Mouse (Mus musculus): ENCODE data around the gene Stpg3. TPM values are rescaled to one million over a fixed set of nuclear protein-coding genes. Genes with fewer than 3 reads are reported as not detected.
"Not testable (repeated sequence)": the region's sequence is repeated elsewhere in the genome, so short reads cannot be mapped to it uniquely, and the experiment has no call there.

Stpg3 gene
- polyA plus RNA-seq (2014; fragmentation: Nextera tagmentation; extraction: Ambion mirVana), result not detected in 2 replicates

DNA sequence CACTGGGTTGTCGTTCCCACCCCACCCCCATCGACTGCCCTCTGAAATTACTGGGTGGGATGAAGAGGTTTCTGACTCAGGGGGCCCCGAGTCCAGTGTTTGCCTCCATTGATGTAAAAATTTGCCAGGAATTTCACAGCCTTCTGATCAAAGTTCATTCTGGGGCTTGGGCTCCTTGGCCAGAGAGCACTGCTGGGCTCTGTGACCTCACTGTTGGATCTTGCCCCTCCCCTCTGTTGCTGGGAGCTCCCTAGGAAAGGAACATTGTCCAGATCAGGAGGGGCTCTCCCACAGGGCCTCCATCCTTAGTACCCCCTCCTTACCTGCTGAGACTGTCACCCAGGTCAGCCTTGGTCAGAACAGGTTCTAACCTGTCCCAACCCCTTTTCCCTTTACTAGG lies at the start of gene Stpg3:
TSS of gene Stpg3 (minus strand) at position 194 of the 400 bp plus-strand sequence.
- no peak within 1 kb of the TSS for H3K4me3 ChIP-seq (ENCODE audit: low read depth, low read length)
- H3K4me2 ChIP-seq (ENCODE audit: low read depth, low read length), result no peak within 1 kb of the TSS
- no peaks in the 10 kb centered on the region for H3K9me3 ChIP-seq (replicated peaks; ENCODE audit: control insufficient read depth, low read length)
- H3K36me3 ChIP-seq (replicated peaks; ENCODE audit: control insufficient read depth, insufficient read depth, low read depth, low read length), result no peaks in the 10 kb centered on the region
- WGBS, result 66% methylated on average over 3 of the region's 3 CpGs
- no peak for DNase-seq (ENCODE audit: low spot score)
- no peaks in the 10 kb centered on the region for H3K27me3 ChIP-seq (ENCODE audit: control insufficient read depth, insufficient read depth, low read length)
- peaks cover 8% of the 10 kb centered on the region for H3K4me1 ChIP-seq (ENCODE audit: control insufficient read depth, insufficient read depth, low read length)
- H3K27ac ChIP-seq (replicated peaks; ENCODE audit: low read depth, low read length), result no peak within 1 kb of the TSS
- H3K9ac ChIP-seq (replicated peaks; ENCODE audit: low read length), result no peak within 1 kb of the TSS
- ATAC-seq (replicated peaks; ENCODE audit: insufficient number of reproducible peaks, low FRiP score, low TSS enrichment, low read depth), result no peak

DNA sequence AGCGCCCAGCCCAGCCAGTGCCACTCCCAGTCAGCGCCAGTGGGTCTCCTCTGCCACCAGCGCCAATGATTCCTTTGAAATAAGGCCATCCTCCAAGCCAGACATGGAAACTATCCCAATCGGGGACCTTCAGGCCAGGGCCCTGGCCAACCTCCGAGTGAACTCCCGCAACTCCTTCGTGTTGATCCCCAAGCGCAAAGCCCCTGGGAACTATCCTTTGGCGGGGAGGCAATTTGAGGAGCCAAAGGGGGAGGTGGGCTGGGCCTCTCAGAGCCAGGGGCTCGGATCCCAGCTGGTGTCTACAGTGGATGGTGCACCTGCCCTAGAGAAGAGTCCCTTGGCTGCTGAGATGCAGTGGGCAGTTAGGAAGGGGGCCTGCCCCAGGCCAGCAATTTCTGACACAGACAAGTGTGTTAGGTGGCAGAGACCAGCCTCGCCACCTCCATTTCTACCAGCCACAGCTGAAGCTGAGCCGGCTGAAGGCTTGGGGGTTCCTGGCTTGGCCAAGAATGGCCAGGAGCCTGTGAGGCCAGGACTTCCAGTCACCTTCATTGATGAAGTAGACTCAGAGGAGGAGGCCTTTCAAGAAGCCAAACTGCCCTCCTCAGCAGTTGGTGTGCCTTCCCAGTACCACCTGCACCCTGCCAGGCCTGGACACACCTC lies 49.3 kb upstream of the Stpg3 start:
- Histone ChIP-seq H3K27ac (replicated peaks; ENCODE audit: low read depth, low read length) (no peak overlapping the region), H3K36me3 (replicated peaks; ENCODE audit: control insufficient read depth, insufficient read depth, low read depth, low read length) (no peaks in the 10 kb centered on the region), H3K27me3 (ENCODE audit: control insufficient read depth, insufficient read depth, low read length) (peaks cover 12% of the 10 kb centered on the region), H3K4me1 (ENCODE audit: control insufficient read depth, insufficient read depth, low read length) (peaks cover 9% of the 10 kb centered on the region), H3K4me2 (ENCODE audit: low read depth, low read length) (peak overlapping the region; percentile 93), H3K9ac (replicated peaks; ENCODE audit: low read length) (peak overlapping the region; percentile 7; the same call in 1 of the 2 replicates), H3K9me3 (replicated peaks; ENCODE audit: control insufficient read depth, low read length) (no peaks in the 10 kb centered on the region), H3K4me3 (ENCODE audit: low read depth, low read length) (peak overlapping the region; percentile 66)
- no peak for DNase-seq (ENCODE audit: low spot score)
- 19% methylated on average over 12 of the region's 12 CpGs for WGBS
- ATAC-seq (replicated peaks; ENCODE audit: insufficient number of reproducible peaks, low FRiP score, low TSS enrichment, low read depth), result no peak

DNA sequence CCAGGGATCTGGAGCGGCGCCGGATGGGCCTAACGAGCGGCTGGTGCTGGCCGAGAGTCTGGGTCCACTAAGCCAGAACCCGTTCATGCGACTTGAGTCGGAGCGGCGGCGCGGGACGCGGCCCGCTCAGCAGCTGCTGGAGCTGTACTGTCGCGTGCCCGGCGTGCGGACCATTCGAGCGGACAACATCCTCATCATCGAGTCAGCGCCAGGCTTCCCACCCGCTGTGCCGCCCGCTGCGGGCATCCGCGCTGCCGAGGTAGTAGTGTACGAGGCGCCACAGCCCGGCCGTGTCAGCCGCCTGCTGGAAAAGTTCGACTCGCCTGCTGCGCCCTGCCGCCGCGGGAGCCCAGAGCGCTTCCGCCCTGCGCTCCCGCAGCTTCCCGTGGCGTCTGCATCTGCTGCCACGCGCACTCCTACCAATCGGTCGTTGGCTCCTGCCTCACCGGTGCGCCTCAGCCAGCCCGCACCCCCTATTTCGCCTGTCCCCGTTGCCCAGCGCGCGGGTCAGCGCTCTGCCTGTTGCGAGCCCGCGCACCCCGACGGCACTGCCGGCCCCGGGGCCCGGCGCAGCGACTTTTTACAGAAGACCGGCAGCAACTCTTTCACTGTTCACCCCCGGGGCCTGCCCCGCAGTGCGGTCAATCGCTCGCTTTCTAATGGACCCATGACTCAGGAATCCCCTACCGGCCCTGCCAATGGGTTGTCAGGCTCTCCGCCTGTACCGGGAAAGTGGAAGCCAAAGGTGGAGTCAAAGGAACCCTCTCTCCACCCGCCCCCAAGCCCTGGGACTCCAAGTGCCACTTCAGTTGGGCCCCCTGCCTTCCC lies 48.6 kb upstream of the Stpg3 start:
- DNase-seq (ENCODE audit: low spot score) (peak; percentile 35), ATAC-seq (replicated peaks; ENCODE audit: insufficient number of reproducible peaks, low FRiP score, low TSS enrichment, low read depth) (peak; percentile 3; the same call in 1 of the 2 replicates)

GRCm38 (mm10) chr2:25262291-25262767 lies 47.9 kb upstream of the Stpg3 start, which contains the start of gene Tprn:
TSS of gene Tprn (plus strand) at chr2:25262618.
- Histone ChIP-seq H3K27me3 (ENCODE audit: control insufficient read depth, insufficient read depth, low read length) (peaks cover 12% of the 10 kb centered on the region), H3K36me3 (replicated peaks; ENCODE audit: control insufficient read depth, insufficient read depth, low read depth, low read length) (no peaks in the 10 kb centered on the region), H3K4me3 (ENCODE audit: low read depth, low read length) (peak within 1 kb of the TSS; percentile 66), H3K9ac (replicated peaks; ENCODE audit: low read length) (peak within 1 kb of the TSS; percentile 66), H3K27ac (replicated peaks; ENCODE audit: low read depth, low read length) (no peak within 1 kb of the TSS), H3K4me2 (ENCODE audit: low read depth, low read length) (peak within 1 kb of the TSS; percentile 93), H3K4me1 (ENCODE audit: control insufficient read depth, insufficient read depth, low read length) (peaks cover 9% of the 10 kb centered on the region), H3K9me3 (replicated peaks; ENCODE audit: control insufficient read depth, low read length) (no peaks in the 10 kb centered on the region)
- WGBS, result 0% methylated on average over 39 of the region's 39 CpGs
- DNase-seq (ENCODE audit: low spot score) (peak; percentile 97), ATAC-seq (replicated peaks; ENCODE audit: insufficient number of reproducible peaks, low FRiP score, low TSS enrichment, low read depth) (peak; percentile 99)

More for the DNA sequence above, 48.6 kb upstream of the Stpg3 start:
- Histone ChIP-seq H3K9me3 (replicated peaks; ENCODE audit: control insufficient read depth, low read length) (no peaks in the 10 kb centered on the region), H3K4me2 (ENCODE audit: low read depth, low read length) (peak overlapping the region; percentile 93), H3K4me1 (ENCODE audit: control insufficient read depth, insufficient read depth, low read length) (peaks cover 9% of the 10 kb centered on the region), H3K9ac (replicated peaks; ENCODE audit: low read length) (peak overlapping the region; percentile 66), H3K27me3 (ENCODE audit: control insufficient read depth, insufficient read depth, low read length) (peaks cover 12% of the 10 kb centered on the region), H3K36me3 (replicated peaks; ENCODE audit: control insufficient read depth, insufficient read depth, low read depth, low read length) (no peaks in the 10 kb centered on the region), H3K27ac (replicated peaks; ENCODE audit: low read depth, low read length) (no peak overlapping the region), H3K4me3 (ENCODE audit: low read depth, low read length) (peak overlapping the region; percentile 66)
- under 1% methylated on average over 76 of the region's 82 CpGs for WGBS

GRCm38 (mm10) chr2:25261870-25262269 lies 47.4 kb upstream of the Stpg3 start:
- H3K4me2 ChIP-seq (ENCODE audit: low read depth, low read length), result peak overlapping the region; percentile 93
- H3K4me1 ChIP-seq (ENCODE audit: control insufficient read depth, insufficient read depth, low read length), result peaks cover 9% of the 10 kb centered on the region
- no peak overlapping the region for H3K27ac ChIP-seq (replicated peaks; ENCODE audit: low read depth, low read length)
- H3K9ac ChIP-seq (replicated peaks; ENCODE audit: low read length), result peak overlapping the region; percentile 29
- H3K4me3 ChIP-seq (ENCODE audit: low read depth, low read length), result peak overlapping the region; percentile 66
- H3K9me3 ChIP-seq (replicated peaks; ENCODE audit: control insufficient read depth, low read length), result no peaks in the 10 kb centered on the region
- ATAC-seq (replicated peaks; ENCODE audit: insufficient number of reproducible peaks, low FRiP score, low TSS enrichment, low read depth), result no peak
- peaks cover 12% of the 10 kb centered on the region for H3K27me3 ChIP-seq (ENCODE audit: control insufficient read depth, insufficient read depth, low read length)
- H3K36me3 ChIP-seq (replicated peaks; ENCODE audit: control insufficient read depth, insufficient read depth, low read depth, low read length), result no peaks in the 10 kb centered on the region
- no peak for DNase-seq (ENCODE audit: low spot score)
- WGBS, result 48% methylated on average over 12 of the region's 12 CpGs

- ATAC-seq (replicated peaks; ENCODE audit: insufficient number of reproducible peaks, low FRiP score, low TSS enrichment, low read depth), result no peak
- Histone ChIP-seq H3K36me3 (replicated peaks; ENCODE audit: control insufficient read depth, insufficient read depth, low read depth, low read length) (no peaks in the 10 kb centered on the region), H3K4me2 (ENCODE audit: low read depth, low read length) (no peak overlapping the region), H3K9ac (replicated peaks; ENCODE audit: low read length) (no peak overlapping the region), H3K9me3 (replicated peaks; ENCODE audit: control insufficient read depth, low read length) (no peaks in the 10 kb centered on the region), H3K4me3 (ENCODE audit: low read depth, low read length) (no peak overlapping the region), H3K4me1 (ENCODE audit: control insufficient read depth, insufficient read depth, low read length) (peaks cover 7% of the 10 kb centered on the region), H3K27me3 (ENCODE audit: control insufficient read depth, insufficient read depth, low read length) (peaks cover 4% of the 10 kb centered on the region), H3K27ac (replicated peaks; ENCODE audit: low read depth, low read length) (no peak overlapping the region)
- WGBS, result 60% methylated on average over 2 of the region's 2 CpGs
- DNase-seq (ENCODE audit: low spot score), result no peak
Measured at GRCm38 (mm10) chr2:25258887-25259286, 44.5 kb upstream of the Stpg3 start.

DNA sequence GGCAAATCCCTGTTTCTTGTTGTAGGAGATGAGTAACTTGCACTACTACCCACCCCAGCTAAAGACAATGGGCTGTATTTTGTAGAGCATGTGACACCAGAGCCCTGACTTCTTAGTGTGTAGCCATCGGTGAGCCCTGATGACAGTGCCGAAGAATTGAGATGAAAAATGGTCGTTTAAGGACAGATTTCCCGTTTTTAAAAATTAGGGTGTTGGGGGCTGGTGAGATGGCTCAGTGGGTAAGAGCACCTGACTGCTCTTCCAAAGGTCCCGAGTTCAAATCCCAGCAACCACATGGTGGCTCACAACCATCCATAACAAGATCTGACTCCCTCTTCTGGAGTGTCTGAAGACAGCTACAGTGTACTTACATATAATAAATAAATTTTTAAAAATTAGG lies 42.8 kb upstream of the Stpg3 start:
- DNase-seq (ENCODE audit: low spot score); H3K27me3 ChIP-seq (ENCODE audit: control insufficient read depth, insufficient read depth, low read length); H3K27ac ChIP-seq (replicated peaks; ENCODE audit: low read depth, low read length); ATAC-seq (replicated peaks; ENCODE audit: insufficient number of reproducible peaks, low FRiP score, low TSS enrichment, low read depth); H3K4me1 ChIP-seq (ENCODE audit: control insufficient read depth, insufficient read depth, low read length); H3K4me3 ChIP-seq (ENCODE audit: low read depth, low read length); H3K4me2 ChIP-seq (ENCODE audit: low read depth, low read length); H3K9ac ChIP-seq (replicated peaks; ENCODE audit: low read length); H3K9me3 ChIP-seq (replicated peaks; ENCODE audit: control insufficient read depth, low read length); H3K36me3 ChIP-seq (replicated peaks; ENCODE audit: control insufficient read depth, insufficient read depth, low read depth, low read length): not testable (repeated sequence)
- WGBS, result 92% methylated on average over 5 of the region's 5 CpGs
